Mouse (Mus musculus): ENCODE data around the gene Sec1. TPM values are rescaled to one million over a fixed set of nuclear protein-coding genes. Genes with fewer than 3 reads are reported as not detected.
A peak's percentile ranks its signal among the peaks of the same experiment; 100 is the strongest.

Sec1 gene
- polyA plus RNA-seq, 1 experiment from 2014 or later: 4.4 TPM

DNA sequence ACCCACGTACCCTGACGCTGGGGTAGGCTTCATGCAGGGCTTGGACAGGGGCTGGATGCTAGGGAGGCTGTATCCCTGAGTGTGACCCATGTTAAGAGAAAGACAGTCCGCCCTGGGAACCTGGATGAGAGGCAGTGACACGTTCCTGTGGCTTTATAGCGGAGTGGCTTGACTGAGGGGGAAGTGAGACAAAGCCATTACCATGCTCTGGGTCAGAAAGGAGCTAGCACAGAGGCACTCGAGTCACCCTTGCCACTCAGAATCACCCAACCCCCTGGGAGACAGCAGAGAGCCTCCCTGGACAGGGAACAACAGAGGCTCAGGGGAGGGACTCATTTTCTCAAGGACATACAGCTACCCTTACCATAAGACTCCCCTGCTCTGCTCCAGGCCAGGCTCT lies 5.1 kb downstream of the Sec1 start:
- no peak for DNase-seq (ENCODE audit: low read depth, low spot score)
- POLR2A ChIA-PET: interaction anchor here (0.5 to 1.5 kb wide), 2 partner anchors 12 to 63 kb away, joined by 3 to 5 read pairs; no protein-coding TSS in a partner anchor
- no peaks in the 10 kb centered on the region for H3K27me3 ChIP-seq
- no peak for ATAC-seq
- CTCF ChIA-PET: interaction anchor here (1.5 to 2.1 kb wide), 2 partner anchors 8 to 11 kb away, joined by 3 to 9 read pairs; no protein-coding TSS in a partner anchor
- in situ Hi-C loops (cut with MboI; ENCODE audit: low pct_unique_long_range_greater_than_20kb): loop anchor here (10.0 kb wide), 1 partner anchor 124 kb away; no protein-coding TSS in a partner anchor
- TF ChIP-seq CTCF (IDR thresholded peaks at IDR 0.05): no peak

DNA sequence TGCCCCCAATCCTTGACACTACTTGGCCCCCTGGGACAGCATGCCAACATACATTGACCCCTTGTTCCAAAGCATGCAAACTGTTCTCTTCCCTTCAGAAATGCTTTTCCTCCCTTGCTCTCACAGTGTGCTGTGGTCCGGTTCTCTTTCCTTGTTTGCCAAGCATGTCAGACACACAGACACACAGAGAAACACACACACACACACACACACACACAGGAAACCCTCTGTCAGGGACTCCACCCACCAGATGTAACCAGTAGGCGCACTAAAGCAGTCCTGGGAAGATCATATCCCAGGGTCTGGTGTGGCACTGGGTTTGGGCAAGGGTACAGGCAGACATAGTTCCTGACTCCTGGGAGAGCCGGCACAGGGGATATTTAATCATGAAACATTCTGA lies 7.4 kb downstream of the Sec1 start:
- ChIA-PET CTCF (no interaction called here), POLR2A (no interaction called here)
- DNase-seq (ENCODE audit: low read depth, low spot score) (no peak), ATAC-seq (no peak)
- TF ChIP-seq CTCF (IDR thresholded peaks at IDR 0.05): no peak
- no peaks in the 10 kb centered on the region for H3K27me3 ChIP-seq
- in situ Hi-C loops (cut with MboI; ENCODE audit: low pct_unique_long_range_greater_than_20kb): loop anchor here (10.0 kb wide), 1 partner anchor 122 kb away; no protein-coding TSS in a partner anchor

DNA sequence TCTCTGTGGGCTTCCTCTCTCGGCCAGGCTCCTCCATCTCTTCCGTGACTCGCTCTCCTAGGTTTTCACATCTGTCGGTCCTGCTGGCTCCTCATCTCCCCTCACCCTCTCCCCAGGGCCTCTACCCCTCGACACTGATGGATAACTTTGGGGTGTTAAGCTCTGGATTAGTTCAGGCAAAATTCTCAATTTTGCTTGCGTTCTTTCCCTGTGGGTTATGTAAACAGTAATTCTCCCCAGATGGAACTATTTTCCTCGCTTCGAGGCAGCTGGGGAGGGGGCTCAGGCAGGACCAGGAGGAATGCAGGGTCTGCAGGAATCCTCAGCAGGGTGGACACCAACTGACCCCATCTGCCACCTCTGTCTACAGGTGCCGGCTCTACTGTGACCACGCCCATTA lies 8.4 kb downstream of the Sec1 start:
- CTCF ChIA-PET: interaction anchor here (1.0 to 1.5 kb wide), 2 partner anchors 12 to 15 kb away, joined by 3 read pairs; no protein-coding TSS in a partner anchor
- POLR2A ChIA-PET: interaction anchor here (0.6 kb wide), 1 partner anchor 31 kb away, joined by 3 read pairs; no protein-coding TSS in a partner anchor
- no peak for TF ChIP-seq CTCF (IDR thresholded peaks at IDR 0.05)
- in situ Hi-C loops (cut with MboI; ENCODE audit: low pct_unique_long_range_greater_than_20kb): loop anchor here (10.0 kb wide), 1 partner anchor 121 kb away; no protein-coding TSS in a partner anchor
- DNase-seq (ENCODE audit: low read depth, low spot score) (no peak), ATAC-seq (no peak)
- H3K27me3 ChIP-seq: no peaks in the 10 kb centered on the region

DNA sequence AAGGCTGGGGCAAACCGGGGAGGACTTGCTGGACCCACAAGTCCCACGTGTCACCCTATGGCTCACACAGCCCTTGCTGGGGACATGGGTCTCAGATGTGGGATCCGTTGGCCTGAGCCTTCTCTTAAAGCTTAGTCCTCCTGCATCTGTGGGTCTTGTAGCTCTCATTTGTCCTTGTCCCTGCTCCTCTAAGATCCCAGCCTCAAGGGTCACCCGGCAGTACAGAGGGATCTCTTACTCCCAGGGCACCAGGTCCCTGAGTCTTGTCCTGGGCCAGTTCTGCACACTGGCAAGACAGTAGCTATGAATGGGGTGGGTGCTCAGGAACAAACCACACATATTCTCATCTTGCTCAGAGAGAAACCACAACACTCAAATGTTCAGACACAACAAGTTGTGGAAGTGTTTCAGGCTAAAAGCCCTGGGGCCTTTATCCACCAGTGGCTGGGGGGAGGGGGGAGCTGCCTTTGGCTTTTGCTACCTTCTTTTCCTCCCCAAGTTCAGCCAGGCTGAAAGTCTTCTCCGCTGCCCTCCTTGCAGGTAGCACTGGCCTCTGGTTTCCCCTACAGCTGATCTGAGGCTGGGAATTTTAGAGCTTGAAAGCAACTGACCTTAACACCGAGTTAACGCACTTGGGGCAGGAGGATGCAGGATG lies 10.7 kb downstream of the Sec1 start, which contains the start of gene Ntn5:
Gene Ntn5 (plus strand): TSS at position 627 of the 655 bp plus-strand sequence.
- CTCF ChIA-PET: interaction anchor here (0.8 to 5.1 kb wide), 28 partner anchors 8 to 207 kb away, joined by 3 to 74 read pairs (median 6); partner anchors contain the start of genes Dbp, Fut1, Fut2 and Hsd17b14
- in situ Hi-C loops (cut with MboI; ENCODE audit: low pct_unique_long_range_greater_than_20kb): loop anchor here (5.0 to 10.0 kb wide), 3 partner anchors 91 to 206 kb away; no protein-coding TSS in a partner anchor
- no peak for DNase-seq (ENCODE audit: low read depth, low spot score)

DNA sequence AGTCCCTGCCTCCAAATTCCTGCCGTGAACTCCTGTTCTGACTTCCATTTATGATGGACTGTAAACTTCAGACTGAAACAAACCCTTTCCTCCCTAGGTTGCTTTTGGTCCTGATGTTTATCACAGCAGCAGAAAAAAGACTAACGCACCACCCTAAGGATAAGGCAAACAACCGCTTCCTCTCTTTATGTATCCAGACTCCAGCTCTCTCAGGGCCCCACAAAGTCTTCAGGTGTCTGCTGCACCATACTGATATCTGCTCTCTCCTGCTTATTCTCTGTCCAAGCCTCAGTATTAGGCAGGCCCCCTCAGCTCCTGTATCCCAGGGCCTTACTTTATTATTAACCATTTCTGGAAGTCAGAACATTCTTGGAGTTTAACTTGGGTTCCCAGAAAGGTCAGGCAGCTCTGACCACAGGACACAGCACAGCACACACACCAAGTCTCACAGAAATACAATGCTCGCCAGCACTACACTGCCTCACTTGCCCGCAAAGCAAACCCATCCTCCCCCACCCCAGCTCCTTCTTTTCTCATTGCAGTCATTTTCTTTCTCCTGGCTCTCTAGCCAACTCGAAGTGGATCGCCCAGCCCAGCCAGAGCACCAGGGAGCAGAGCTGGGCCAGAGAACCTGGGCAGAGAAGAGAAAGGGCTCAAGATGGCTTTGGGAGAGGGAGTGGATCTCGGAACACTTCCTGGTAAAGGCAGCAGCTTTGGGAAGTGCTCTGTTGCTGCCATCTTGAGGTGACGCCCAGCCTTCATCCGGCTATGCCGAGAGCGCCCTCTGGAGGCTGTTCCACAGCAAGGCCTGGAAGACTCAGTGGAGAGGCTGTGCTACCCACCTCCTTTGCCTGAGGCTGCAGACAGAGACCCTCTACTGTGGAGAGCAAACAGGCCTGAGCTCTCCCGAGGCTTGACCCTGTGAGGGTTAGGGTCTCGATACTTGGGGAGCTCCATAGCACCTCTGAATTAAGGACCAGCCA lies 11.8 kb downstream of the Sec1 start:
- H3K27me3 ChIP-seq: no peaks in the 10 kb centered on the region
- TF ChIP-seq CTCF (IDR thresholded peaks at IDR 0.05): no peak
- DNase-seq (ENCODE audit: low read depth, low spot score): peak; percentile 51
- CTCF ChIA-PET: interaction anchor here (0.6 to 5.1 kb wide), 34 partner anchors 8 to 223 kb away, joined by 3 to 74 read pairs (median 6); partner anchors contain the start of genes Bax, Dbp, Ftl1 and Fut1
- peak; percentile 17 for ATAC-seq
- POLR2A ChIA-PET: interaction anchor here (0.6 to 2.3 kb wide), 3 partner anchors 19 to 178 kb away, joined by 3 to 17 read pairs (median 6); partner anchors contain the start of gene Dbp
- in situ Hi-C loops (cut with MboI; ENCODE audit: low pct_unique_long_range_greater_than_20kb): loop anchor here (5.0 to 10.0 kb wide), 3 partner anchors 90 to 205 kb away; no protein-coding TSS in a partner anchor

More for the DNA sequence above, 10.7 kb downstream of the Sec1 start, which contains the start of gene Ntn5:
- POLR2A ChIA-PET: interaction anchor here (1.6 to 2.3 kb wide), 2 partner anchors 17 to 21 kb away, joined by 6 to 17 read pairs; partner anchors contain the start of gene Dbp
- TF ChIP-seq CTCF (IDR thresholded peaks at IDR 0.05): no peak
- ATAC-seq: no peak
- no peaks in the 10 kb centered on the region for H3K27me3 ChIP-seq

DNA sequence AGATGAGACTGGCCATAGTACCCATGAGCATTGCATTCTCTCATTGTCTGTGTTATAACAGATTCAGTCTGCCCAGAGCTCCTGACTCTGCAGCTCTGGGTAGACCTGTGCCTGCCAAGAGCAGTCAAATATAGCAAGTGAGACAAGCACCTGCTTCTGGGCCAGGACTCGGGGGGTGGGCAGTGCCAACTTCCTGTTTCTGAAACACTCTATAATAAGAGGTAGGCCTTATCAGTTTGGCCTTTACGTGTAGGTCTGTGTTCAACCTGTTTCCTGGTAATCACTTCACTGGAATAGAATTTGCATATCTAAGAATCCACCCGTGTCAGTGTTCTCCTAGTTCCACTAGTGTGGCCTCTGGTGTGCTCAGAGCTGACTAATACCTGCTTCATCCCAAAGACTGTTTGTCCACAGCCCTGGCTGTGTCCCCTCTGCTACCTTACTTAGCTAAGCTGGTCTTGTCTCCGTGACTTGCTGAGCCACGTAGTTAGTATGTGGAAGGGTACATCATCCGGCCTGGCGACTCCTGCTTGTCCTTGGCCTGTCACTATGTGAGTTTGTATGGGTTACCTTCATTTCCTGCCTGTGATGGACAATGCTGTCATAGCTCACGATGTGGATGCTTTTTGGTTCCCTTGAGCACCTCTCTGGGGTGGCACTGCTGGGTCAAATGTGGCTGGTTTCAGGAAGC lies 13.0 kb downstream of the Sec1 start:
- POLR2A ChIA-PET: interaction anchor here (0.9 to 1.3 kb wide), 2 partner anchors 26 to 88 kb away, joined by 3 read pairs; no protein-coding TSS in a partner anchor
- CTCF ChIA-PET: interaction anchor here (2.4 to 5.1 kb wide), 3 partner anchors 9 to 120 kb away, joined by 9 to 74 read pairs (median 12); no protein-coding TSS in a partner anchor
- in situ Hi-C loops (cut with MboI; ENCODE audit: low pct_unique_long_range_greater_than_20kb): loop anchor here (5.0 to 10.0 kb wide), 3 partner anchors 89 to 204 kb away; no protein-coding TSS in a partner anchor
- TF ChIP-seq CTCF (IDR thresholded peaks at IDR 0.05): no peak
- H3K27me3 ChIP-seq: no peaks in the 10 kb centered on the region
- no peak for ATAC-seq
- DNase-seq (ENCODE audit: low read depth, low spot score): no peak

DNA sequence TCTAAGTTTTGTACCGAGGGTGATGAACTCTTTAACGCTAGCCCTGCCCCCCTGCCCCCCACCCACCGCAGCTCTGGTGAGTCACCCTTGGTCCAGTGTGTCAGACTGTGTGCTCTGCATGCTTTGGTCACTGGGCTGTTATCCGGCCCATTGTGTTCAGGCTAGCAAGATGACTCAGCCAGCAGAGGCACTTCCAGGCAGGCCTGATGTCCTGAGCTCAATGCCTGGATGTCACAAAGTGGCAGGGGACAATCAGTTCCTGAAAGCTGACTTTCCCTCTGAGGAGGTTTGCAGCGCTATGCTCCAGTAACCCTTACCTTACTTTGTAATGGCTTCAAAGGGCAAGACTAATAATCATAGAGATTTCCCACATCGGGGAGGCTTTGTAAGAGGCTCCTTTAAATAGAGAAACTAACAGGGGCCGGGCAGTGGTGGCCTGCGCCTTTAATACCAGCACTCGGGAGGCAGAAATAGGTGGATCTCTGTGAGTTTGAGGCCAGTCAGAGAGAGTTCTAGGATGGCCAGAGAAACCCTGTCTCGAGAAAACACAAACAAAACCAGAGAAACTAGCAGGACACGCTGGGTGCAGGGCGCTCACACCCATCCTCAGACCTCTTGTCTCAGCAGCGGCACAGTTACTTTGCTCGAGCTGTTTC lies 14.1 kb downstream of the Sec1 start:
- DNase-seq (ENCODE audit: low read depth, low spot score) (peak; percentile 83), ATAC-seq (peak; percentile 93)
- in situ Hi-C loops (cut with MboI; ENCODE audit: low pct_unique_long_range_greater_than_20kb): loop anchor here (5.0 to 10.0 kb wide), 3 partner anchors 88 to 203 kb away; no protein-coding TSS in a partner anchor
- ChIA-PET CTCF (interaction anchor here (2.4 to 5.1 kb wide), 2 partner anchors 10 to 88 kb away, joined by 9 to 74 read pairs; no protein-coding TSS in a partner anchor), POLR2A (interaction anchor here (1.3 kb wide), 1 partner anchor 28 kb away, joined by 3 read pairs; no protein-coding TSS in a partner anchor)
- no peak for TF ChIP-seq CTCF (IDR thresholded peaks at IDR 0.05)
- no peaks in the 10 kb centered on the region for H3K27me3 ChIP-seq

DNA sequence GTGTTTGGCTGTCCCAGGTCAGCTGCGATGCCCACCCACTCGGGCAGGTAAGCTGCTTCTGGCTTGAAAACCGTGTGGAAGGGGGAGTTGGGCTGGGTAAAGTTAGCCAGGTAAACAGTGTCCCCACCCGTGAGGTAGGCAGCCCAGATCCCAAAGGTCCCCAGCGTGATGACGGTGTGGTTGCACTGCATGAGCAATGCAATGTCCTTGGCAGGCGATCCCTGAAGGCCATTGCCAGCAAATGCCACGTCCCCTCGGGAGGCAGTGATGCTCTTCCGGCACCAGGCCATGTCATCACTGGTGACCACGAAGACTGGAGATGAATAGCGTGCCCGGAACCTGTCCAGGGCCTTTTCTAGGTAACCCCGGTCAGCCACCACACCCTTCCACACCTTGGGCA lies 15.7 kb downstream of the Sec1 start:
- in situ Hi-C loops (cut with MboI; ENCODE audit: low pct_unique_long_range_greater_than_20kb): no loop called here
- DNase-seq (ENCODE audit: low read depth, low spot score) (no peak), ATAC-seq (no peak)
- POLR2A ChIA-PET: no interaction called here
- no peaks in the 10 kb centered on the region for H3K27me3 ChIP-seq
- no peak for TF ChIP-seq CTCF (IDR thresholded peaks at IDR 0.05)
- CTCF ChIA-PET: interaction anchor here (1.3 kb wide), 1 partner anchor 11 kb away, joined by 3 read pairs; no protein-coding TSS in a partner anchor
